Mouse (Mus musculus): ENCODE measurements around the gene Bri3bp.

DNA sequence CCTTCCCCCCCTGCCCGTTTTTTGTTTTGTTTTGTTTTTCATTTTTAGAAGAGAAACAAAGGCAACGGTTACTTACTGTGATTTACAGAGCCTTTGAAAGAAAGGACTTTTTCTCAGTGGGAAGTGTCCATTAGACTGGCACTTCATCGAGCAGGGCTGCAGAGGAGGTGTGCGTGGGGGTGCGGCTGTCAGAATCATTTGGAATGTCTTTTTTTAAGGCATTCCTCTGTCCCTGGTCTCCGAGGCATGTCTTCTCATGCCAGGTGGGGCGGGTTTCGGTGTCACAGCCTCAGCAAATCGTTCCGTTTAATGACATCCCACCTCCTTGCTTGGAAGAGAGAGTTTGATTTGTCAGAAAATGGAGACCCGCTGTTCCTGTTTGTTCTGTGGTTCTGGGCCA lies 63.3 kb downstream of the Bri3bp start:
- TF ChIP-seq POLR2A (IDR thresholded peaks at IDR 0.05; ENCODE audit: insufficient read length, low read depth) (no peak), TCF12 (IDR thresholded peaks at IDR 0.05; ENCODE audit: insufficient read depth, poor library complexity, severe bottlenecking) (no peak), SRF (IDR thresholded peaks at IDR 0.05; ENCODE audit: control insufficient read depth, insufficient read length, low read depth) (no peak), USF1 (IDR thresholded peaks at IDR 0.05; ENCODE audit: low read depth) (no peak), POLR2AphosphoS2 (IDR thresholded peaks at IDR 0.05; ENCODE audit: insufficient read length, low read depth) (no peak), CEBPB (IDR thresholded peaks at IDR 0.05; ENCODE audit: insufficient read depth, poor library complexity, severe bottlenecking) (no peak), MYOD1 (IDR thresholded peaks at IDR 0.05; ENCODE audit: control insufficient read depth in 1 of 3, insufficient read length in 2 of 3, low read depth in 2 of 3) (no peak), REST (IDR thresholded peaks at IDR 0.05; ENCODE audit: insufficient read depth, insufficient read length) (no peak), E2F4 (IDR thresholded peaks at IDR 0.05; ENCODE audit: insufficient read depth) (no peak)

Data from myocyte (in vitro differentiated cells).